Mouse (Mus musculus): Measurements from ENCODE around the gene Gm9999.
A peak's percentile ranks its signal among the peaks of the same experiment; 100 is the strongest.

Gm9999 gene

GRCm38 (mm10) chr7:46999983-47000643, 16.7 kb downstream of the Gm9999 start:
- DNase-seq (ENCODE audit: low spot score in 2 of 2): no peak

GRCm38 (mm10) chr7:47000644-47000983, 17.2 kb downstream of the Gm9999 start:
- DNase-seq (ENCODE audit: low spot score in 2 of 2): no peak

- no peak for DNase-seq (ENCODE audit: low spot score in 2 of 2)
Observed at GRCm38 (mm10) chr7:47001125-47001899, 17.9 kb downstream of the Gm9999 start.

GRCm38 (mm10) chr7:47001900-47002275, 18.5 kb downstream of the Gm9999 start:
- no peak for DNase-seq (ENCODE audit: low spot score in 2 of 2)

- DNase-seq (ENCODE audit: low spot score in 2 of 2): no peak
Observed at GRCm38 (mm10) chr7:47003411-47004115, 20.2 kb downstream of the Gm9999 start.

GRCm38 (mm10) chr7:47007109-47007780, 23.9 kb downstream of the Gm9999 start:
- DNase-seq (ENCODE audit: low spot score in 2 of 2): no peak

- no peak for DNase-seq (ENCODE audit: low spot score in 2 of 2)
Observed at GRCm38 (mm10) chr7:47007818-47008167, 24.4 kb downstream of the Gm9999 start.

- peak; percentile 99 to 100 for DNase-seq (ENCODE audit: low spot score in 2 of 2)
Observed at GRCm38 (mm10) chr7:47008168-47008993, 25.0 kb downstream of the Gm9999 start, which contains the start of gene Spty2d1. Gene Spty2d1, minus strand, starts transcription at chr7:47008411.

GRCm38 (mm10) chr7:47013131-47013767, 29.9 kb downstream of the Gm9999 start:
- DNase-seq (ENCODE audit: low spot score in 2 of 2): no peak

- no peak for DNase-seq (ENCODE audit: low spot score in 2 of 2)
Observed at GRCm38 (mm10) chr7:47014564-47015389, 31.4 kb downstream of the Gm9999 start.

- peak; percentile 61 to 75 for DNase-seq (ENCODE audit: low spot score in 2 of 2)
Observed at GRCm38 (mm10) chr7:47015390-47016065, 32.1 kb downstream of the Gm9999 start.

- no peak for DNase-seq (ENCODE audit: low spot score in 2 of 2)
Observed at GRCm38 (mm10) chr7:47016602-47017001, 33.2 kb downstream of the Gm9999 start.

- no peak for DNase-seq (ENCODE audit: low spot score in 2 of 2)
Observed at GRCm38 (mm10) chr7:47017146-47017545, 33.8 kb downstream of the Gm9999 start.

GRCm38 (mm10) chr7:47019641-47020040, 36.3 kb downstream of the Gm9999 start:
- DNase-seq (ENCODE audit: low spot score in 2 of 2): peak; percentile 35 to 68

GRCm38 (mm10) chr7:47020956-47021355, 37.6 kb downstream of the Gm9999 start:
- DNase-seq (ENCODE audit: low spot score in 2 of 2): no peak

- DNase-seq (ENCODE audit: low spot score in 2 of 2): no peak
Observed at GRCm38 (mm10) chr7:47022482-47022881, 39.1 kb downstream of the Gm9999 start.

- peak; percentile 84 to 88 for DNase-seq (ENCODE audit: low spot score in 2 of 2)
Observed at GRCm38 (mm10) chr7:47023530-47023929, 40.1 kb downstream of the Gm9999 start.

- no peak for DNase-seq (ENCODE audit: low spot score in 2 of 2)
Observed at GRCm38 (mm10) chr7:47024454-47024853, 41.1 kb downstream of the Gm9999 start.

- DNase-seq (ENCODE audit: low spot score in 2 of 2): no peak
Observed at GRCm38 (mm10) chr7:47025429-47025828, 42.0 kb downstream of the Gm9999 start.
